Mouse (Mus musculus) MEL (cell line): ENCODE data around the gene Stard10. TPM values are rescaled to one million over a fixed set of nuclear protein-coding genes. Genes with fewer than 3 reads are reported as not detected.

Experiments
- DNase-seq: peaks from one replicate; pipeline ENCODE4 v3.0.0; 2011; ENCODE audit warnings: low read depth, low spot score
- H3K27ac ChIP-seq: 2 replicates; pipeline ENCODE4 v1.5.1; 2012; ENCODE audit warnings: low read depth, mild to moderate bottlenecking, control low read depth, low read length, moderate library complexity; ENCODE audit not compliant: control insufficient read depth
- H3K27me3 ChIP-seq, 2 experiments: fragments of 150-350 bp in 1 of 2; sonication (generic) in 1 of 2; 2 replicates each; pipeline ENCODE4 v1.6.1; 2012; ENCODE audit warnings: low read length in 2 of 2, mild to moderate bottlenecking in 2 of 2, improper control_type of control experiment in 1 of 2, moderate library complexity in 1 of 2; ENCODE audit not compliant: insufficient read depth in 2 of 2, control insufficient read depth in 1 of 2
- H3K36me3 ChIP-seq, 2 experiments: 2 replicates each; pipeline ENCODE4 v1.6.1; 2012 to 2014; ENCODE audit warnings: low read length in 2 of 2, improper control_type of control experiment in 1 of 2, inconsistent platforms in 1 of 2, mild to moderate bottlenecking in 1 of 2; ENCODE audit not compliant: insufficient read depth in 2 of 2, control insufficient read depth in 1 of 2
- H3K4me1 ChIP-seq, 2 experiments: fragments of 150-350 bp in 1 of 2; sonication (generic) in 1 of 2; 2 replicates each; pipeline ENCODE4 v1.6.1; 2012; ENCODE audit warnings: low read length in 2 of 2, improper control_type of control experiment in 1 of 2, mild to moderate bottlenecking in 1 of 2; ENCODE audit not compliant: insufficient read depth in 2 of 2, control insufficient read depth in 1 of 2
- H3K4me3 ChIP-seq, 2 experiments: fragments of 150-350 bp in 1 of 2; sonication (generic) in 1 of 2; 2 replicates each; pipeline ENCODE4 v1.5.1; 2012; ENCODE audit warnings: low read depth in 2 of 2, low read length in 2 of 2, mild to moderate bottlenecking in 2 of 2, moderate library complexity in 2 of 2, control low read depth in 1 of 2, improper control_type of control experiment in 1 of 2; ENCODE audit not compliant: control insufficient read depth in 1 of 2, insufficient read depth in 1 of 2
- H3K79me2 ChIP-seq: 2 replicates; pipeline ENCODE4 v1.6.1; 2012; ENCODE audit warnings: mild to moderate bottlenecking, low read length, moderate library complexity; ENCODE audit not compliant: control insufficient read depth, poor library complexity, insufficient read depth
- H3K9ac ChIP-seq: 2 replicates; pipeline ENCODE4 v1.6.1; 2012; ENCODE audit warnings: low read depth, mild to moderate bottlenecking, control low read depth, low read length, moderate library complexity; ENCODE audit not compliant: control insufficient read depth, poor library complexity, severe bottlenecking
- H3K9me3 ChIP-seq: fragments of 150-350 bp; sonication (generic); replicated peaks from 2 replicates; pipeline ENCODE4 v1.6.1; 2012; ENCODE audit warnings: mild to moderate bottlenecking, low read length, improper control_type of control experiment, moderate library complexity; ENCODE audit not compliant: insufficient read depth
- BHLHE40 ChIP-seq: IDR thresholded peaks from 2 replicates; pipeline ENCODE4 v1.6.1; 2012; ENCODE audit warnings: low read depth, mild to moderate bottlenecking, inconsistent platforms, low read length, improper control_type of control experiment, borderline replicate concordance
- CHD1 ChIP-seq: IDR thresholded peaks from 2 replicates; pipeline ENCODE4 v1.6.1; 2012; ENCODE audit warnings: low read depth, mild to moderate bottlenecking, inconsistent platforms, low read length, improper control_type of control experiment
- CHD2 ChIP-seq: IDR thresholded peaks from 2 replicates; pipeline ENCODE4 v1.6.1; 2011; ENCODE audit warnings: low read length, improper control_type of control experiment
- EP300 ChIP-seq, 2 experiments: IDR thresholded peaks; 2 replicates each; pipeline ENCODE4 v1.6.1; 2011; ENCODE audit warnings: improper control_type of control experiment in 2 of 2, low read length in 2 of 2, low read depth in 1 of 2, mild to moderate bottlenecking in 1 of 2
- ETS1 ChIP-seq: IDR thresholded peaks from 2 replicates; pipeline ENCODE4 v1.6.1; 2012; ENCODE audit warnings: low read depth, mild to moderate bottlenecking, inconsistent platforms, low read length, improper control_type of control experiment, moderate library complexity
- JUND ChIP-seq: IDR thresholded peaks from 2 replicates; pipeline ENCODE4 v1.6.1; 2011; ENCODE audit warnings: low read depth, mild to moderate bottlenecking, improper control_type of control experiment, low read length
- KAT2A ChIP-seq: conservative IDR thresholded peaks from 2 replicates; pipeline ENCODE4 v1.6.1; 2012; ENCODE audit warnings: low read depth, low read length, improper control_type of control experiment, inconsistent platforms
- MAFK ChIP-seq: IDR thresholded peaks from 2 replicates; pipeline ENCODE4 v1.6.1; 2011; ENCODE audit warnings: low read depth, mild to moderate bottlenecking, low read length, improper control_type of control experiment, borderline replicate concordance
- MAZ ChIP-seq: IDR thresholded peaks from 2 replicates; pipeline ENCODE4 v1.6.1; 2012; ENCODE audit warnings: low read depth, mild to moderate bottlenecking, inconsistent platforms, low read length, improper control_type of control experiment
- MEF2A ChIP-seq: IDR thresholded peaks from 2 replicates; pipeline ENCODE4 v1.6.1; 2014; ENCODE audit warnings: low read depth, mild to moderate bottlenecking, inconsistent platforms, low read length, improper control_type of control experiment; ENCODE audit not compliant: poor library complexity, insufficient replicate concordance, severe bottlenecking; ENCODE audit errors: extremely low read depth
- MXI1 ChIP-seq: IDR thresholded peaks from 2 replicates; pipeline ENCODE4 v1.6.1; 2011; ENCODE audit warnings: mild to moderate bottlenecking, low read depth, low read length, improper control_type of control experiment
- MYC ChIP-seq: IDR thresholded peaks from 2 replicates; pipeline ENCODE4 v1.6.1; 2011; ENCODE audit warnings: low read depth, mild to moderate bottlenecking, low read length, improper control_type of control experiment, moderate library complexity
- NELFE ChIP-seq: IDR thresholded peaks from 2 replicates; pipeline ENCODE4 v1.6.1; 2011; ENCODE audit warnings: low read depth, low read length, improper control_type of control experiment
- POLR2A ChIP-seq, 2 experiments: IDR thresholded peaks; 2 replicates each; pipeline ENCODE4 v1.6.1; 2011 to 2012; ENCODE audit warnings: low read length in 2 of 2, mild to moderate bottlenecking in 2 of 2, control low read depth in 1 of 2, improper control_type of control experiment in 1 of 2, low read depth in 1 of 2, moderate library complexity in 1 of 2; ENCODE audit not compliant: control insufficient read depth in 1 of 2, insufficient read depth in 1 of 2, poor library complexity in 1 of 2
- POLR2AphosphoS5 ChIP-seq: IDR thresholded peaks from 2 replicates; pipeline ENCODE4 v1.6.1; 2012; ENCODE audit warnings: low read depth, borderline replicate concordance, mild to moderate bottlenecking, inconsistent platforms, low read length, moderate library complexity, mixed read lengths
- RAD21 ChIP-seq: IDR thresholded peaks from 2 replicates; pipeline ENCODE4 v1.6.1; 2011; ENCODE audit warnings: mild to moderate bottlenecking, low read depth, low read length, improper control_type of control experiment
- RCOR1 ChIP-seq: IDR thresholded peaks from 2 replicates; pipeline ENCODE4 v1.6.1; 2012; ENCODE audit warnings: low read depth, mild to moderate bottlenecking, inconsistent platforms, low read length, improper control_type of control experiment
- SIN3A ChIP-seq: IDR thresholded peaks from 2 replicates; pipeline ENCODE4 v1.6.1; 2012; ENCODE audit warnings: low read length, improper control_type of control experiment, inconsistent platforms
- SMC3 ChIP-seq: IDR thresholded peaks from 2 replicates; pipeline ENCODE4 v1.6.1; 2011; ENCODE audit warnings: low read depth, low read length, improper control_type of control experiment
- TBP ChIP-seq: IDR thresholded peaks from 2 replicates; pipeline ENCODE4 v1.8.0; 2011; ENCODE audit warnings: low read depth, low read length, improper control_type of control experiment
- ZKSCAN1 ChIP-seq: IDR thresholded peaks from 2 replicates; pipeline ENCODE4 v1.6.1; 2012; ENCODE audit warnings: low read depth, mild to moderate bottlenecking, inconsistent platforms, low read length, improper control_type of control experiment, moderate library complexity
- ZMIZ1 ChIP-seq: IDR thresholded peaks from 2 replicates; pipeline ENCODE4 v1.6.1; 2012; ENCODE audit warnings: low read depth, mild to moderate bottlenecking, inconsistent platforms, low read length, improper control_type of control experiment, moderate library complexity
- polyA plus RNA-seq, 2 experiments: library from polyadenylated mRNA; stranded (reverse) in 1 of 2; unstranded in 1 of 2; fragments of >175 nt in 1 of 2; fragments of >200 nt in 1 of 2; gene quantifications; 2 replicates each; pipeline versions ENCODE4 v1.2.1 to v1.2.4; 2012; ENCODE audit warnings: low replicate concordance in 2 of 2, low read depth in 1 of 2; ENCODE audit not compliant: insufficient read length in 2 of 2, insufficient read depth in 1 of 2, missing spikeins in 1 of 2
- total RNA-seq: library from RNA; depleted of rRNA; stranded (reverse); fragments of 300-350 nt; gene quantifications from 2 replicates; pipeline ENCODE4 v1.2.3, GENCODE M21; 2012

Stard10 gene
- total and polyA plus RNA-seq, 3 experiments: 9.3 to 17.9 TPM; not detected in 1

GRCm38 (mm10) chr7:101320399-101321217 is 3.7 kb downstream of the Stard10 start:
- H3K9me3 ChIP-seq: no peaks in the 10 kb centered on the region
- no peaks in the 10 kb centered on the region; the same call in 1 of the 2 replicates for H3K79me2 ChIP-seq
- H3K27me3 ChIP-seq: no peaks in the 10 kb centered on the region
- H3K36me3 ChIP-seq: peaks cover 0 to 10% of the 10 kb centered on the region in 2 experiments; a peak in 2 of 4 replicates
- DNase-seq: no peak
- H3K4me1 ChIP-seq: peaks cover 7 to 42% of the 10 kb centered on the region in 2 experiments
- peak overlapping the region; percentile 39 to 62; a peak in 3 of 4 replicates for H3K4me3 ChIP-seq
- TF ChIP-seq RAD21: no peak
- no peak for TF ChIP-seq MXI1
- TF ChIP-seq ZMIZ1: no peak
- TF ChIP-seq ETS1: no peak
- TF ChIP-seq CHD1: no peak
- no peak for TF ChIP-seq BHLHE40
- no peak for TF ChIP-seq MEF2A
- TF ChIP-seq MAZ: peak; percentile 6; the same call in 1 of the 2 replicates
- H3K9ac ChIP-seq: no peak overlapping the region; the same call in 1 of the 2 replicates
- no peak overlapping the region for H3K27ac ChIP-seq

GRCm38 (mm10) chr7:101321218-101321827 is 4.4 kb downstream of the Stard10 start:
- no peak overlapping the region for H3K27ac ChIP-seq
- TF ChIP-seq ZMIZ1 (no peak), POLR2AphosphoS5 (no peak), EP300 (IDR thresholded peaks at IDR 0.05; ENCODE audit: low read depth in 1 of 2, low read length in 2 of 2) (no peak), MAFK (no peak), JUND (no peak), MYC (no peak), MEF2A (no peak), TBP (no peak), NELFE (no peak), POLR2A (IDR thresholded peaks at IDR 0.05; ENCODE audit: control insufficient read depth in 1 of 2, insufficient read depth in 1 of 2, low read depth in 1 of 2, low read length in 2 of 2, poor library complexity in 1 of 2) (no peak), SIN3A (no peak), ETS1 (no peak), RCOR1 (no peak), CHD2 (no peak), BHLHE40 (no peak), KAT2A (no peak), MAZ (no peak), SMC3 (no peak), ZKSCAN1 (no peak)
- TF ChIP-seq, all 39 proteins: peak for 0
- Histone ChIP-seq H3K9me3 (no peaks in the 10 kb centered on the region), H3K79me2 (no peaks in the 10 kb centered on the region; the same call in 1 of the 2 replicates), H3K36me3 (peaks cover 0 to 10% of the 10 kb centered on the region in 2 experiments; a peak in 2 of 4 replicates), H3K27me3 (no peaks in the 10 kb centered on the region), H3K4me1 (peaks cover 7 to 41% of the 10 kb centered on the region in 2 experiments), H3K9ac (peak overlapping the region; percentile 65), H3K4me3 (peak overlapping the region; percentile 63 to 84)
- DNase-seq: no peak
